Mouse (Mus musculus) lung, postnatal 36 days (tissue): ENCODE measurements around the gene 2310007B03Rik.
"Not testable (repeated sequence)": the region's sequence is repeated elsewhere in the genome, so short reads cannot be mapped to it uniquely, and the experiment has no call there.

Experiments used
- DNase-seq: peaks from one replicate; pipeline ENCODE4 v3.0.0; 2022; ENCODE audit warnings: mixed read lengths

Gene 2310007B03Rik

DNA sequence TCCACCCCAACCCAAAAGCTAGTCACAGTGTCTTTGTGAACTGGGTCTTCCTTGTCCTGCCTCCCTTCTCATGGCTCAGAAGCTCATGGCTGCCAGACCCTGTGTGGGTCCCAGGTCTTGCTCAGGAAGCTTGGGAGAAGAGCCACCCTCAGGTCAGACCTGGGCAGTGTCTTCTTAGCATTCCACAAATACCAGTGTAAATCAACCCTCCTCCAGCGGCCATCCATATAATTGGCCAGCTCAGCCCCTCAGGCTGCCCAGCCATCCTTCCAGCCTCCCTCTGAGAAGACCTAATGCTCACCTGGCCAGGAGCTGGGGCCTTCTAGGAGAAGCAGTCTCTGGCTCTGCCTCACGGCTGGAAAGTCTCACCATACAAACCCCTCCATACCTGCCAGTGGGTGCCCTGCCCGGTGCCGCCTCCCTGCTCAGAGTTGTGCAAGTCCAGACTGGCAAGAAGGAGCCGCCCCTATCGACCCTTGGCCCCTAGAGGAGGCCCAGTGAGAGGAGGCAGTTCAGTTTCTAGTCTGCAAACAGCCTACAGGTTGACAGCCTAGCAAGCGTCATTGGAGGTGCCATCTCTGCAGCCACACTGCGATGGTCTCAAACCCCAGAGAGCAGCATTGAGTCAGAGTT, at the start of gene 2310007B03Rik:
2310007B03Rik (minus strand) TSS at position 448 of the 633 bp plus-strand sequence.
- peak; percentile 73 for DNase-seq

DNA sequence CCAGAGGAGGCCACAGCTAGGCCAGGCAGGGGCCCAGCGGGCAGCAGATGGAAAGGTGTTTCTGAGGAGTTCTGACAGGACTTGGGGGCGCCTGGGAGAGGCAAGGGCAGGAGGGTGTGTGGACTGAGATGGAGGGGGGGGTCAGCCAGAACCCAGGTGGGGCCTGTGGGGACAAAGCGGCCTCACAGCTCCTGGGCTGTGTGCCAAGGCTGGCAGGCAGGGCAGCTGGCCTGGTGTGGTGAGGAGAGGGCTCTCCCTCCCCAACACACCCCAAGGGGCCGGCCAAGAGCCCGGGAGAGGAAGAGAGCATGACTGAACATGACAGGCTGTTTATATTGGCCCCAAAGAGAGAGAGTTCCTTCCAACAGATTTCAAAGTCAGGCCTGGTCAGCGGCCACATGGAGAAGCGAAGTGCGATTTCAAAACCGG, 49.5 kb upstream of the 2310007B03Rik start:
- DNase-seq, result peak; percentile 79

DNA sequence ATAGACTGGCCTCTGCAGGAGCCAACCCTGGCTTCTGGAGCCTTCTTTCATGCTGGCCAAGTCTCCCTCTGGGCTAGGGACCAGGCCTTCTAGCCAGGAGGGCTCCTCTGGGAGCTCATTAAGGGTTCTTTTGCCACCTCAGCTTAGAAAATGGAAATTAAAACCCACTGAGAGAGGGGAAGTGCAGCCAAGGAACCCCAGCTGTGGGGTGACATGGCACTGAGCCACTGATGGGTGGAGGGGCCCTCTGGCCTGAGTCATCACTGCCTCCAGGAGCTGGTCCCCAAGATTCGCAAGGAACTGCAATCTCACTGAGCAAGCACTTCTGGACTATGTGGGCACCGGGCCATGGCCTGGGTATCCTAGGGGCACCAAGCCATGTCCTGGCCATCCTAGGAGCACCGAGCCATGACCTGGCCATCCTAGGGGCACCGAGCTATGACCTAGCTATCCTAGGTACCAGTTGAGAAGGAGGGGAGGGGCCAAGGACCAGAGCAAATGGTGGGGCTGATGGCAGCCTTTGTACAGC, 46.9 kb upstream of the 2310007B03Rik start:
- no peak for DNase-seq

DNA sequence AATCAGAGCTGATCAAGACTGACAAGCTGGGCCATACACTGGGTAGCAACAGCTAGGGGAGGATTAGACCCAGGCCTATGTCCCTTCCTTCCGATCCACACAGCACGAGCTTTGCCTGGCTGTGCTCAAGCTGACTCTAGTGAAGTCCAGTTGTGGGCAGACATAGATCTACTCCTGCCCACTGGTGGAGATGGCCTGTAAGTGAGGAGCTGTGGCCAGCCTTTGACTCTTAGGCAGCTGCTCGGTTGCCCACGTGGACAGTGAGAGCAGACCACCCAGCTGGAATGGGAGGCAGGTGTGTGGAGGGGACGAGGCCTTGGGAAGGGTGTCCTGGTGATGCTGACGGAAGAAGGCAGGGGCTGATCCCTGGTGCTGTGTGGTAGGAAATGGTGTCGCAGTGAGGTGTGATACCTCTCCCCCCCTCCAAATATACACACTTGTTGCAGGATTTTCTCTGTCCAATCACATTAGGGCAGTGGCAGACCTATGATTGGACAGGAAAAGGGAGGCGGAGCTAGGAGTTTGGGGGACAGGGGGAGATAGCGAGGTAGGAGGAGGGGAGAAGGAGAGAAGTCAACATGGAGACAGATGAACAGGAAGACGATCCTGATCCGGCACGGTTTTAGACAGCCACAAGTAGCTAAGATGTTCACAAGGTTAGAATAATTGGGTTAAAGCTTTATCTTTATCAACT, 45.7 kb upstream of the 2310007B03Rik start:
- DNase-seq, result no peak

DNA sequence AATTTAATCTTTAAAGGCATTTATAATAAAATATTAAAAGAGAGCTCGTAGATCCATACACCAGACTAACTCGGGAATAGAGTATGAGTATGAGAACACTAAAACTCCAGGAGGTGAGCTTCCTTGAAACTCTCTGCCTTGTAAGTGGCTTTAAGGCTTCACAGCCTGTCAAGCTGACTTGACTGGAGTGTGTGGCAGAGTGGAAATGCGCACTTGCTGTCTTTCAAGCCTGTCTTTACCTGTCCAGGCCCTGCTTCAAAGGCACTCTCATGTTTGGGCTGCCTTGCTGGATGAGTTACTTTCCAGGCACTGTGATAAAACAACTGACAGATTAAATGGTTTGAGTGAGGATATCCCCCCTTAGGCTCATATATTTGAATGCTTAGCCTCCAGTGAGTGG, 37.2 kb upstream of the 2310007B03Rik start:
- no peak for DNase-seq

DNA sequence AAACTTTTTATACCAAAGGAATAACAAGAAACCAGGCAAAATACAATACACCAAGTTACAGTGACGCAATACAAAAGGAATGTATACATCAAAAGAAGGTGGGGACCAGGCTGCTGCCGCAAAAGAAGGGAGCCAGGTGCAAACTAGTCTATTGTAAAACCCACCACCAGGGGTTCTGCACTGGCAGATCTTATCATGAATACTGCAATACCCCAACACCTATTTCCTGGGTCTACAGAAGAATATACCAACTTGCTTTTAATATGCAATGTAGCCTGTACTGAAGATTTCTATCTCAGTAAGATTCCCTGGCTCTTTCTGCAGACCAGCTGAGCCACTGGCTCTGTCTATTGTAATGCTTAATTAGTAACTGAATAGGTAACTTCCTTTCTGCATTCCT, 36.7 kb upstream of the 2310007B03Rik start:
- DNase-seq, result not testable (repeated sequence)

DNA sequence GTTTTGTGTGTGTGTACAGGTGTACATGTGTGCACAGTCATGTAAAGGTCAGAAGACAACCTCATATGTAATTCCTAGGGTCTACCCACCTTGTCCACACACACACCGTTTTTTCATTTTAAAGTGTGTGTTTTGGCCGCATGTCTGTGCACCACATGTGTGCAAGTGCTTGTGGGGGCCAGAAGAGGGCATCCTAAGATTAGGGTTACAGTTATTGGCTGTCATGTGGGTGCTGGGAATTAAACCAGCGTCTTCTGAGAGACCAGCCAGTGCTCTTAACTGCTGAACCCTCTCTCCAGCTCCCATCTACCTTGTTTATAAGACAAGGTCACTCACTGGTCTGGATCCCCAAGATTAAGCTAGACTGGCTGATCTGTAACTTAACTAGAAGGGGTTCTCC, 34.2 kb upstream of the 2310007B03Rik start:
- no peak for DNase-seq

DNA sequence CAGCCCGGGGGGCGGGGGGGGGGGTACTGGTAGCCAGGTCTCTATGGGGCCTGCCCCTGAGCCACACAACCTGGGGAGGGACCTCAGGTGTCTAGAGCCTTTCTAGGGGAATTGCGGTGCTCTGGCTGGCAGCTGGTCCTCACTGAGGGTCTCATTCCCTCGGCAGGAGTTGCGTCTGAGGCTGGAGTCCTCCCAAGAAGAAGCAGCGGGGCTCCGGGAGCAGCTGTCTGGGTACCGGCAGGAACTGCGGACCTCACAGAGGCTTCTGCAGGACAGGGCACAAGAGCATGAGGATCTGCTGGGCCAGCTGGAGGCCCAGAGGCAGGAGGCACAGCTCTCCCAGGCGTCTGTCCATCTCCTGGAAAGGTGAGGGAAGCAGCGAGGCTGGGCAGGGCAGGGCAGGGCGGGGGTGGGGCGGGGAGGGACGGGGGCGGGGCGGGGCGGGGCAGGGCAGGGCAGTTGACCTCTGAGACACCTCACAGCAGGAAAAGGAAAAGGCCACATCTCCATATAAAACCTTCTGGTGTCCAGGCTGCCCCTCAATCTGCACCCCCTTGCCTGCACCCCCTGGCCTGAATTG, 30.1 kb upstream of the 2310007B03Rik start:
- DNase-seq, result no peak

DNA sequence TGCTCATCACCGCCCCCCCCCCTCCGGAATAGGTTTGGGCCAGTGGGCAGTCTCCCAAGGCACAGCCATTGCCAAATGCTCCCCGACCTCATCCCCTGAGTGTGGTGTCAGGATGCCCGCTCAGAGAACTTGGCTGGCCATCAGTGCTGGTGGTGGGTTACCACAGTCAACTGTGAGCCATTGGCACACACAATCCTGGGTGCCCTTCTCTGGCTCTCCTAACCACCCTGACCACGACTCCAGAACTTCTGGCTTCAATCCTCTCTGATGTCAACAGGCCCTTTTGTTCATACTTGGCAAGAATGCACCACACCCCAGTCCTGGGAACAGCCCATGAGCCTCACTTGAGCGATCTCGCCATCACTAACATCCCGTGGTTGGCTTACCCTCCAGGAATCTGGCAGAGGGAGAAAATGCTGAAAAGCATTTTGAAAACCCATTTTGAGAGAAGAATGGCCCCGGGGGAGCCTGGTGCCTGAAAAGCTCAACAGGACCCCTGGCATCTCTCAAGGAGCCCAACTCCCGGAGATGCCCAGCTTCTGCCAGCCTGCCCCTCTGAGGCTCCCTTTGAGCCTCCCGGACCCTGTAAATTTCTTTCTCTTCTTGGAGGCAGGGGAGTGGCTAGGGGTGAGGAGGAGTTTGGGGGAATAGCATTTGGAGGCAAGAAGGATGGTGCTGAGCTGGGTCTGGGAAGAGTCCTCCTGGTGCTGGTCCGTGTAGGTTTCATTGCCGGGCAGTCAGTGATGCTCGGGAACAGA, 23.5 kb upstream of the 2310007B03Rik start:
- DNase-seq, result peak; percentile 35

DNA sequence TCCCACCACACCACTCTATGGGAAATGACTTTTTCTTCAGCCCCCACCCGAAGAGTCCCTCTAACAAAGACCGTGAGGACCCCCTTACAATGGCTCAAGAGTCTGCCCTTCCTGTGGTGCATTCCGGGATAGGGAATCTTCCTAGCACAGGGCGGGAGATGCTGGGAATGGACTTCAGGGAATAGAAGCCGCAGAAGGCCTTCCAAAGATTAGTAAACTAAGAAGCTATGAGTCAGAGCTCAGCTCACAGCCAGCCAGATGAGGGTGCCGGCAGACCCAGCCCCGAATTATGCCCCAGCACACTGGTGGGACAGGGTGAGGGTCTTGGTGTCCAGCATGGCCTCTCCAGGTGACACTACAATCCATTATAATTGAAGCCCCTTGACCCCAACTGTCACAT, 21.5 kb upstream of the 2310007B03Rik start:
- no peak for DNase-seq

DNA sequence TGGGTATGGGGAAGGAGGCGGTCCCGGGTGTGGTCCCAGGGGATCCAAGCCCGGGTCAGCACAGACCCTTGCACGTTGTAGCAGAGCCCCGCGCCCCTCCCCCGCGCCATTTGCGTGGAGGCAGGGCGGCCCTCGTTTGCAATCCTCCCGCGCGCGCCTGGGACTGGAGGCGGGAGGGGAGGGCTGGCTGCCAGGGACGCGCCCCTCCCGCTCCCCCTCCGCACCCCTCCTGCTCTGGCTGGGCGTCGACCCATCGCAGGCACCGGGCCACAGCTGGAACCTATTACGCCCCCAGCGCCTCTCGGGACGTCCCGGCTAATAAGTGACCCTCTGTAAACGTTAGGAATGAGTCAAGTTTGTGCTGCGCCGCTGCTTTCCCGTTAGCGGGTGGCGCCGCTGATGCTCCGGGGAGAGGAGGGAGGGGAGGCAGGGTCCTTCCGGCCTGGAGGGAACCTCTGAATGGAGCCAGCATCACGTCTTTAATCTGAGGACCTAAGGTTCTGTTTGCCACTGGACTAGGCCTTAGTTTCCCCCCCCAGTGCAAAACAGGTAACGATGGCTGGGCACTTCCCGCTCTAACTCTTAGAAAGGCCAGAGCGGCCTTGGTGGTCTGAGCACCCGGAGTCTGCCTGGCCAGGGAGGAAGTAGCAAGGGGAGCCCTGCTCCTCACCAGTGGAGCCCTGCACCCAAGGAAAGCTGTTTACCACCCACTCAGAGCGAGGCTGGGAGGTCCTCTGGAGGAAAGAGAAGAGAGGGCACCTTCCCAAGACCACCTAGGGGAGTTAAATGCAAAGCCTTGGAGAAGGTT, 16.0 kb upstream of the 2310007B03Rik start:
- DNase-seq, result peak; percentile 45

DNA sequence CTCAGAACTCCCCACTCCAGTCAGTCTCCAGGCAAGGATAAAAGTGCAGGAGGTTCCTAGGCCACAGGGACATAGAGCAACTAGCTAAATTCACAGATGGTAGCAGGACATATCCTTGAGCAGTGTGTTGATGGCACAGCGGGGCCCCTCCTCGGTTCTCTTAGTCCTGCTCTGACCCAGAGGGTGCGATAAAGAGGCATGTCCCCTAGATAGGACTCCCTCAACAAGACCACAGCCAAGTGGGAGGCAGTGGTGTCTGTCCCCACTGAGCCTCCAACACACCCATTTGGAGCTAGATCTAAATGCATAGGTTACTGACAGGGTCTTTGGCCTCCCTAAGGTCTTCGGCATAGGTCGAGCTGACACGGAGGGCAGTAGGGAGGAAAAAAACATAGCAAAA, 15.1 kb upstream of the 2310007B03Rik start:
- no peak for DNase-seq

DNA sequence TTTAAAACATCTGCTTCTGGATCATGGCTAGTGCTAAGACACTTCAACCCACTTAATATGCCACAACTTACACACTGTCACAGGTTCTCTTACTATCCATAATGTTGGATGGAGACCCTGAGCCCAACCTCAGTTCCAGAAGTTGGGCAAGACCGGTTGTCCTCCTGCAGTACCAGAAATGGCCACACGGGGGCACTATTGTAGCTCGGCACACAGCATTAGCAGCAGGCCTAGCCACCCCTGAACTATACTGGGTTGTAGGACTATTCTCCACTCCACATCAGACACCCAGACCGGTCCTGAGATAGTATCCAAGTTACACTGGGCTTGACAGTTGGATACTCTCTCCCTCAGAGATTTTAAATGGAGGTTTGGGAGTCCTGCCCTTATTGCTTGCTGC, 13.7 kb upstream of the 2310007B03Rik start:
- DNase-seq, result peak; percentile 88

DNA sequence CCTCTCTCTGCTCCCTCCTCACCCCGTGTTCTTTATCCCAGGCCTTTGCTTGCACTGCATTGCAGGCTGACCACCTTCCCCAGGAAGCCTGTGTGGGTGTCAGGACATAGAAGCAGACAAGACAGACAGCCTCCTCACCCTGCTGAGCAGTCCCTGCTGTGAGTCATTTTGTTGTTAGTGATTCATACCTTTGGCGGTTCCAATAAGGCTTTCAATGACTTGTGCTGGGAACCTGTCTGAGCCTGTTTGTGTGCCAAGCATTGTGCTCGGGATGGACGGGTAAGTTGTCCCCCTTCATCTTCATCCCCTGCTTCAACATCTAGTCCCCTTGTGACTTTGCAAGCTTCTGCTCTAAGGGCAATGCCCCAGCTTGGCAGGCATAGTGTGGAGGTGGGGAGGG, 12.9 kb upstream of the 2310007B03Rik start:
- DNase-seq, result no peak

DNA sequence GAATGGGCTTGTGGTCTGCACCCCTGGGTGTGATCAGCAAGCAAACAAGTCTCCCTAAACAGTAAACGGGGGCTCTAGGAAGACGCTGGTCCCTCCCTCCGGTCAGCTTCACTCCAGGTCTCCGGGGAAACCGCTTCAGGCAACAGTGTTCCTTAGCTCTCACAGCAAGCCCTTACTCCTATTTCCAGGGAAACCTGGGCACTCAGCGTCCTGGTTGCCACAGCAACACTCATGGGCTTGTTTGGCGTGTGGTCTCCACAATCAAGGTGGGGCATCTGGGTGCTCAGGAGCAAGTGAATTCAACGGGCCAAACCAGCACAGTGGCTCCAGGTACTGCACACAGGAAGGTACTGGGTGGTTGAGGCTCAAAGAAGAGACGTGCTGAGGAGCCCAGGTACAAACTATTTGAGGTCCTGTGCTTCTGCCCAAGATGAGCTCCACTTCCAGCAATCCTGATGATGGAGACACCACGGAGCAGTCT, 7.6 kb upstream of the 2310007B03Rik start, which contains the start of gene Crocc2:
Crocc2 (plus strand) TSS at position 431 of the 481 bp plus-strand sequence.
- DNase-seq, result peak; percentile 42

DNA sequence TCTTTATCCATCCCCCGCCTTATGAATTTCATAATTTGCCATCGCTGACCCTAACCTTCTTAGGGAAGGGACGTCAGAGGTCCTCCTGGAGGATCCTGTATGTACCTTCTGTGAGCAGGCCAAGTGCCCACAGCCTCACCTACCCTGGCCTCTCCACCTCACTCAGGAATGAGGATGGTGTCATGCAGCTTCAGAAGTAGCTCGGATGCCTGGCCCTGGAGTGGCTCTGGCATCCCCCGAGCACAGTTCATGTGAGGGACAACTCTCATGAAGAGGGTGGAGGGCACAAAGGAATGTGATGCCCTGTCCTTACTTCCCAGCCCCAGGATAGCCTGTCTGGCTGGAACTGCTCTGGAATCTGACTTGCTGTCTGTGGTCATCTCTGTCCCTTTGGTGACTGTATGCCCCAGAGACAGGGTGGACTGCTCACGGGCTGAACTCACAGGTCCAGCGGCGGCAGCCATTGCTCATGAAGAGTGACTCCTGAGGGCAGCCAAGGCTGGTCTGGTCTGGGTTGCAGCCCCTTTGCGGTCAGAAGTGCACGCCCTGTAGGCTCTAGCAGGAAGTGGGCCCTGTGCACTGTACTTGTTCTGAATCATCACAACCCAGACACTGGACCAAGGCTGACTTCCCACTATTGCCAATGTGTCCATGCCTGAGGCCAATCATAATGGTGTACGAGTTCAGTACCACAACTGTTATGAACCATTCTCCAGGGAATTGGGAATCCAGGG, 5.8 kb upstream of the 2310007B03Rik start:
- peak; percentile 29 for DNase-seq

DNA sequence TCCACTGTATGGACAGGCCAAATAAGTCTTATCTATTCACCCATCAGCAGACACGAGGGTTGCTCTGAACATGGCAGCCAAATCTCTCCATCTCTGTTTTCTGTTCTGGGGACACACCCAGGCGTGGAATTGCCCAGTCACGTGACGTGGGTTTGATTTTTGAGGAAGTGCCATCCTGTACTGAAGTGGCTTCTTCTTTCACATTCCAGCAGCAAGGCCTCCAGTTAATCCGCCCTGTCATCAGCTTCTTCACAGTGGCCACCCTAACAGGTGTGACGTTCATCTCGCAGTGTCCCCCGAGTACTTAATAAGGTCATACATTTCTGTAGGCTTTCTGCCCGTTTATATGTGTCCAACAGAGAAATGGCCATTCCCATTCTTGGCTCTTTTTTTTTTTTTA, 4.7 kb upstream of the 2310007B03Rik start:
- peak; percentile 29 for DNase-seq

DNA sequence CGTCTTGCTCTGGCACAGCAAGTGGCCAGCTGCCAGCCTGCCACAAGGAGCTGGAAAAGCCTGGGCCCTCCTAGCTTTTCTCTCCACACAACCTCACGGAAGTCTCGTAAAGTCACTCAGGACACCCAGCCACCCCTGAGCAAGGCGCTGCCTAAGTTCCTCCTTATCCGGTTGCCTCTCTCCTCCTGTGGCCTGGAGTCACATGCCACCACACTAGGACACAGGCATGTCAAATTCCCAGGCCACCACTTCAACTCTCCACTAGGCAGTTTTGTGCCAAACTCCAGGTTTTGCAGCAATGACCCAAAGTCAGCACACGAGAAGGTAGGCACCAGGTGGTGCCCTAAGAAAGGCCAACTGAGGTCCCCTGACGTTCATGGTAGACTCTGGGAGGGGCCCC, 1.8 kb upstream of the 2310007B03Rik start:
- peak; percentile 52 for DNase-seq

DNA sequence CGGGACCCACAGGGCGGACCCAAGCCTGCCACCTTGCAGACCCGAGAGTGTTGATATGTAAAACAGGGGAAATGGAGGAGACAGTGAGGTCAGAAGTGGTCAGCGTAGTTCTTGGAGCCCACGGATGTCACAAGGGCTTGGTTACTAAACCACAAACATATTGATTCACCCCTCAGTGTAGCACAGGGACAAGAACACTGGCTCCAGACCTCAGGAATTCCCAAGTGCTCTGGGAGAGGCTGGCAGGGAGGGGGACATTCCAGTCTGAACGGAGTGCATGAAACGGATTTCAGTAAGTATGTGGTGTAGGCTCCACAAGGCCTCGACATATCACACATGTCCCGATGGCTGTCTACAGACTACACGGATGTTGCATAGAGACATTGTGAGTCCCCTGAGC, 1.2 kb upstream of the 2310007B03Rik start:
- peak; percentile 66 for DNase-seq

DNA sequence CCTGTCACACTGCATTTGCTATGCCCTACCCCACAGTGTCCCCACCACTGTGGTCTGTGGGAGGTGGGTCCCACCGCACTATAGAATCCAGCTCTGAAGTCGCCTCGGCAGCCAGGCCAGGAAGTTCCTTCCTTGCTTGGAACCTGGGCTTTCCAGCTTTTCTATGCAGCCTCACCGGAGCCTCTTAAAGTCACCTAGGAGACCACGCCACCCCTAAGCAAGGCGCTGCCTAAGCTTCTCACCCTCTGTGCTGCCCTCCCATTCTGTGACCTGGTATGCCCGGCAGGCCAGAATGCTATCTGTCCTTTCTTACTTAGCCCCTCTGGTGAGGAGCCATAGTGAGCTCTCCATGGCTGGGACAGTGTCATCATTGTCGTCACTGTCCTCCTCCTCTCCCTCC, 602 bp upstream of the 2310007B03Rik start:
- DNase-seq, result peak; percentile 53
